In the genomic region with DNA sequence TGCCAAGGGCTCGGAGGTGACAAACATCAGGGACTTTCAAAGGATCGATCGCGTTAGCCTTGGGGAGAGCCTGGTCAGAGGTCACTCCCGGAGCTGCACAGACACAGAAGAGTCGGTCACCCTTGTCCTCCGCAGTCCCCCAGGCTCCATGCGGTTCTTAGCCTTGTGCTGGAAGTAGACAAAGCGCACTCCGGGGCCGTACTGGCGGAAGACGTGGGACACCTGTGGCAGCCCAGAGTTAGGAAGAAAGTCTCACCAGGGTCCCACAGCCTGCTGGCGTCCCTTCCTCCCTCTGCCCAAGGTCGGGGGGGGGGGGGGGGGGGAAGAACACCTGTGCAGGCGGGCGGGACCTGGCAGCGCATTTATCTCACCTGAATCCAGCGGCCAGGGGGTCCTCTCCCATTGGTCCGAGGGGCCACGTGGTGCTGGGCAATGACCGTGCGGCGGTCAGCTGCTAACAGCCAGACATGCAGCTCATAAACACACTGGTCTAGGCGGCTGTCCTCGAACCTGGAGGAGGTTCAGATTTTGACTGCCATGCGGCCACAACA, we compare ENCODE assay signal across 9 mouse cellular contexts. TPM values are rescaled to one million over a fixed set of nuclear protein-coding genes. Genes with fewer than 3 reads are reported as not detected.
DNase-seq lines count a peak whose midpoint lies in the region; ATAC-seq and TF ChIP-seq lines count a peak whose summit lies in the region.
"Had no signal": no experiment of that assay in that cellular context is flagged by ENCODE, and none has a peak within 500 bp of the region (broad histone marks: within the 10 kb centered on the region; RNA-seq: fewer than 3 reads in every experiment).

No protein-coding gene starts in this region.

- no peaks in the 10 kb centered on the region for H3K36me3 ChIP-seq in heart, embryonic 11.5 days (ENCODE audit: control insufficient read depth, insufficient read depth, low read length)
- H3K36me3 ChIP-seq in forebrain, embryonic 14.5 days (ENCODE audit: control insufficient read depth, insufficient read depth, low read length), result no peaks in the 10 kb centered on the region
- H3K36me3 ChIP-seq in kidney, postnatal 0 days (ENCODE audit: insufficient read depth, low read length), result no peaks in the 10 kb centered on the region
- H3K36me3 ChIP-seq in midbrain, embryonic 16.5 days (ENCODE audit: control insufficient read depth, insufficient read depth, low read length), result no peaks in the 10 kb centered on the region

- H3K4me3 ChIP-seq in heart, embryonic 11.5 days (ENCODE audit: low read depth, low read length), result 0 out of 2 replicates have a peak overlapping the region, but pooled peaks have one; percentile 14
- H3K4me3 ChIP-seq in forebrain, embryonic 14.5 days (ENCODE audit: low read depth, low read length), result no peak overlapping the region
- 0 out of 2 replicates have a peak overlapping the region, but pooled peaks have one; percentile 16 for H3K4me3 ChIP-seq in kidney, postnatal 0 days (replicated peaks; ENCODE audit: low read depth, low read length)
- peak overlapping the region; percentile 30 for H3K4me3 ChIP-seq in midbrain, embryonic 16.5 days (ENCODE audit: low read depth, low read length)

- WGBS in heart, embryonic 11.5 days (ENCODE audit: insufficient replicate concordance), result 8% methylated on average over 26 of the region's 27 CpGs
- 5% methylated on average over 24 of the region's 27 CpGs for WGBS in forebrain, embryonic 14.5 days
- 4% methylated on average over 22 of the region's 27 CpGs for WGBS in kidney, postnatal 0 days
- WGBS in midbrain, embryonic 16.5 days, result 3% methylated on average over 23 of the region's 27 CpGs

- peak overlapping the region; percentile 55 for H3K4me2 ChIP-seq in heart, embryonic 11.5 days
- peak overlapping the region; percentile 28; the same call in 1 of the 2 replicates for H3K4me2 ChIP-seq in forebrain, embryonic 14.5 days (ENCODE audit: low read length)
- H3K4me2 ChIP-seq in kidney, postnatal 0 days (ENCODE audit: low read length), result peak overlapping the region; percentile 45
- peak overlapping the region; percentile 54 for H3K4me2 ChIP-seq in midbrain, embryonic 16.5 days (ENCODE audit: low read length)

- H3K9ac ChIP-seq in heart, embryonic 11.5 days (ENCODE audit: low read depth, low read length), result no peak overlapping the region
- no peak overlapping the region for H3K9ac ChIP-seq in forebrain, embryonic 14.5 days (ENCODE audit: low read length)
- H3K9ac ChIP-seq in kidney, postnatal 0 days (ENCODE audit: low read depth, low read length), result 0 out of 2 replicates have a peak overlapping the region, but pooled peaks have one; percentile 13
- H3K9ac ChIP-seq in midbrain, embryonic 16.5 days (ENCODE audit: low read depth, low read length), result peak overlapping the region; percentile 43

- no peak overlapping the region for H3K27ac ChIP-seq in heart, embryonic 11.5 days (ENCODE audit: low read depth, low read length)
- H3K27ac ChIP-seq in forebrain, embryonic 14.5 days (ENCODE audit: low read depth, low read length), result no peak overlapping the region
- H3K27ac ChIP-seq in kidney, postnatal 0 days, result no peak overlapping the region
- H3K27ac ChIP-seq in midbrain, embryonic 16.5 days (ENCODE audit: low read length), result no peak overlapping the region

- DNase-seq in heart, postnatal 4 days, result no peak
- DNase-seq in forebrain, embryonic 14.5 days (ENCODE audit: low spot score), result no peak
- no peak for DNase-seq in kidney, postnatal 0 days (ENCODE audit: low spot score)
- DNase-seq in adipocyte (ENCODE audit: low spot score), result no peak
- DNase-seq in c-Kit-positive CD71-positive TER-119-positive erythroid progenitor cells, embryonic 14.5 days (ENCODE audit: low spot score), result no peak

- H3K4me1 ChIP-seq in heart, embryonic 11.5 days (ENCODE audit: control insufficient read depth, insufficient read depth, low read length), result peaks cover 9% of the 10 kb centered on the region; the same call in 1 of the 2 replicates
- H3K4me1 ChIP-seq in forebrain, embryonic 14.5 days (ENCODE audit: control insufficient read depth, insufficient read depth, low read length), result no peaks in the 10 kb centered on the region; the same call in 1 of the 2 replicates
- H3K4me1 ChIP-seq in kidney, postnatal 0 days (replicated peaks; ENCODE audit: insufficient read depth, low read length), result peaks cover 6% of the 10 kb centered on the region; the same call in 1 of the 2 replicates
- peaks cover 15% of the 10 kb centered on the region; the same call in 1 of the 2 replicates for H3K4me1 ChIP-seq in midbrain, embryonic 16.5 days (ENCODE audit: control insufficient read depth, insufficient read depth, low read length)

- H3K27me3 ChIP-seq in heart, embryonic 11.5 days (ENCODE audit: control insufficient read depth, insufficient read depth, low read length), result peaks cover 46% of the 10 kb centered on the region
- H3K27me3 ChIP-seq in forebrain, embryonic 14.5 days (replicated peaks; ENCODE audit: control insufficient read depth, insufficient read depth, low read length), result peaks cover 31% of the 10 kb centered on the region
- peaks cover 17% of the 10 kb centered on the region for H3K27me3 ChIP-seq in kidney, postnatal 0 days (ENCODE audit: insufficient read depth, low read length)
- peaks cover 24% of the 10 kb centered on the region for H3K27me3 ChIP-seq in midbrain, embryonic 16.5 days (ENCODE audit: control insufficient read depth, insufficient read depth, low read depth, low read length)

- no peak for ATAC-seq in heart, embryonic 11.5 days (replicated peaks; ENCODE audit: insufficient number of reproducible peaks, low FRiP score, low TSS enrichment)
- ATAC-seq in forebrain, embryonic 14.5 days, result no peak
- ATAC-seq in kidney, postnatal 0 days (replicated peaks; ENCODE audit: low FRiP score, low read depth), result peak; percentile 53; the same call in 1 of the 2 replicates
- peak; percentile 56 for ATAC-seq in midbrain, embryonic 16.5 days
- no peak for ATAC-seq in granulocyte monocyte progenitor cell, adult 5-6 weeks (replicated peaks; ENCODE audit: poor library complexity, severe bottlenecking)

- no peaks in the 10 kb centered on the region for H3K9me3 ChIP-seq in heart, embryonic 11.5 days (replicated peaks; ENCODE audit: control insufficient read depth, low read length)
- H3K9me3 ChIP-seq in forebrain, embryonic 14.5 days (replicated peaks; ENCODE audit: control insufficient read depth, low read length), result no peaks in the 10 kb centered on the region
- H3K9me3 ChIP-seq in kidney, postnatal 0 days (replicated peaks; ENCODE audit: low read length), result no peaks in the 10 kb centered on the region
- H3K9me3 ChIP-seq in midbrain, embryonic 16.5 days (replicated peaks; ENCODE audit: control insufficient read depth, low read length, poor library complexity, severe bottlenecking), result no peaks in the 10 kb centered on the region

- TF ChIP-seq CTCF in kidney, postnatal 0 days (IDR thresholded peaks at IDR 0.05; ENCODE audit: low read depth), result no peak

RNA-seq across cellular contexts. Expression of a gene that starts 2.9 kb away (rescaled TPM):
- polyA plus RNA-seq in heart, embryonic 11.5 days (2014; fragmentation: Nextera tagmentation; extraction: Ambion mirVana), result not detected in 2 replicates
- total RNA-seq in heart, postnatal 4 days (2021), result not detected
- polyA plus RNA-seq in forebrain, embryonic 14.5 days (2014; fragmentation: Nextera tagmentation; extraction: Ambion mirVana), result not detected in 2 replicates
- polyA plus RNA-seq in kidney, postnatal 0 days (2015; fragmentation: Nextera tagmentation; extraction: Ambion mirVana), result 5.5 and 7.3 TPM in 2 replicates
- polyA plus RNA-seq in midbrain, embryonic 16.5 days (2015; fragmentation: Nextera tagmentation; extraction: Ambion mirVana), result 0.15 TPM in 1 of 2 replicates, not detected in the other
- not detected in 2 replicates for total RNA-seq in granulocyte monocyte progenitor cell, adult 5-6 weeks (2014; fragmentation: Nextera tagmentation)
- not detected in 2 replicates for total RNA-seq in granulocyte monocyte progenitor cell, adult 5-6 weeks (2017)
- total RNA-seq: gastrocnemius, postnatal 4 days had no signal

RNA-seq across cellular contexts. Expression of a gene that starts 3.4 kb away (rescaled TPM):
- polyA plus RNA-seq in heart, embryonic 11.5 days (2014; fragmentation: Nextera tagmentation; extraction: Ambion mirVana), result not detected in 2 replicates
- total RNA-seq in heart, postnatal 4 days (2021), result not detected
- not detected in 2 replicates for polyA plus RNA-seq in forebrain, embryonic 14.5 days (2014; fragmentation: Nextera tagmentation; extraction: Ambion mirVana)
- polyA plus RNA-seq in kidney, postnatal 0 days (2015; fragmentation: Nextera tagmentation; extraction: Ambion mirVana), result 0.27 and 0.45 TPM in 2 replicates
- not detected in 2 replicates for polyA plus RNA-seq in midbrain, embryonic 16.5 days (2015; fragmentation: Nextera tagmentation; extraction: Ambion mirVana)
- total RNA-seq in granulocyte monocyte progenitor cell, adult 5-6 weeks (2014; fragmentation: Nextera tagmentation), result not detected in 2 replicates
- not detected in 2 replicates for total RNA-seq in granulocyte monocyte progenitor cell, adult 5-6 weeks (2017)
- total RNA-seq: gastrocnemius, postnatal 4 days had no signal

RNA-seq across cellular contexts. Expression of a gene that starts 21.5 kb away (rescaled TPM):
- not detected in 2 replicates for polyA plus RNA-seq in heart, embryonic 11.5 days (2014; fragmentation: Nextera tagmentation; extraction: Ambion mirVana)
- not detected for total RNA-seq in heart, postnatal 4 days (2021)
- polyA plus RNA-seq in forebrain, embryonic 14.5 days (2014; fragmentation: Nextera tagmentation; extraction: Ambion mirVana), result not detected in 2 replicates
- not detected in 2 replicates for polyA plus RNA-seq in kidney, postnatal 0 days (2015; fragmentation: Nextera tagmentation; extraction: Ambion mirVana)
- polyA plus RNA-seq in midbrain, embryonic 16.5 days (2015; fragmentation: Nextera tagmentation; extraction: Ambion mirVana), result not detected in 2 replicates
- not detected in 2 replicates for total RNA-seq in granulocyte monocyte progenitor cell, adult 5-6 weeks (2014; fragmentation: Nextera tagmentation)
- total RNA-seq in granulocyte monocyte progenitor cell, adult 5-6 weeks (2017), result not detected in 2 replicates
- total RNA-seq: gastrocnemius, postnatal 4 days had no signal

RNA-seq across cellular contexts. Expression of a gene that starts 33.9 kb away (rescaled TPM):
- polyA plus RNA-seq in heart, embryonic 11.5 days (2014; fragmentation: Nextera tagmentation; extraction: Ambion mirVana), result not detected in 2 replicates
- not detected for total RNA-seq in heart, postnatal 4 days (2021)
- not detected in 2 replicates for polyA plus RNA-seq in forebrain, embryonic 14.5 days (2014; fragmentation: Nextera tagmentation; extraction: Ambion mirVana)
- not detected in 2 replicates for polyA plus RNA-seq in kidney, postnatal 0 days (2015; fragmentation: Nextera tagmentation; extraction: Ambion mirVana)
- polyA plus RNA-seq in midbrain, embryonic 16.5 days (2015; fragmentation: Nextera tagmentation; extraction: Ambion mirVana), result not detected in 2 replicates
- not detected in 2 replicates for total RNA-seq in granulocyte monocyte progenitor cell, adult 5-6 weeks (2014; fragmentation: Nextera tagmentation)
- not detected in 2 replicates for total RNA-seq in granulocyte monocyte progenitor cell, adult 5-6 weeks (2017)
- total RNA-seq: gastrocnemius, postnatal 4 days had no signal

RNA-seq across cellular contexts. Expression of a gene that starts 53.8 kb away (rescaled TPM):
- polyA plus RNA-seq in heart, embryonic 11.5 days (2014; fragmentation: Nextera tagmentation; extraction: Ambion mirVana), result 22.2 and 22.8 TPM in 2 replicates
- total RNA-seq in heart, postnatal 4 days (2021), result 10 to 100 TPM; 49.2 to 50.5 TPM
- 20.1 and 24.1 TPM in 2 replicates for polyA plus RNA-seq in forebrain, embryonic 14.5 days (2014; fragmentation: Nextera tagmentation; extraction: Ambion mirVana)
- 18.4 and 19.5 TPM in 2 replicates for polyA plus RNA-seq in kidney, postnatal 0 days (2015; fragmentation: Nextera tagmentation; extraction: Ambion mirVana)
- 20.2 and 20.4 TPM in 2 replicates for polyA plus RNA-seq in midbrain, embryonic 16.5 days (2015; fragmentation: Nextera tagmentation; extraction: Ambion mirVana)
- 17.5 and 25.0 TPM in 2 replicates for total RNA-seq in granulocyte monocyte progenitor cell, adult 5-6 weeks (2014; fragmentation: Nextera tagmentation)
- 3.4 and 3.9 TPM in 2 replicates for total RNA-seq in granulocyte monocyte progenitor cell, adult 5-6 weeks (2017)

Comparison
In these comparisons a context has a peak if more than half of its experiments do, and no peak if none do; other contexts are left out.
1. ATAC-seq: peak in kidney, postnatal 0 days (single experiment) and midbrain, embryonic 16.5 days (single experiment); none in heart, embryonic 11.5 days (single experiment), forebrain, embryonic 14.5 days (single experiment) and granulocyte monocyte progenitor cell, adult 5-6 weeks (single experiment).
2. H3K9ac ChIP-seq: peak in kidney, postnatal 0 days (single experiment) and midbrain, embryonic 16.5 days (single experiment); none in heart, embryonic 11.5 days (single experiment) and forebrain, embryonic 14.5 days (single experiment).
3. Peak in every context shown above with its lines, with median percentiles within 50 percentile points of each other: H3K4me2 ChIP-seq.